Mouse (Mus musculus): ENCODE measurements around the gene Hspa1b.

DNA sequence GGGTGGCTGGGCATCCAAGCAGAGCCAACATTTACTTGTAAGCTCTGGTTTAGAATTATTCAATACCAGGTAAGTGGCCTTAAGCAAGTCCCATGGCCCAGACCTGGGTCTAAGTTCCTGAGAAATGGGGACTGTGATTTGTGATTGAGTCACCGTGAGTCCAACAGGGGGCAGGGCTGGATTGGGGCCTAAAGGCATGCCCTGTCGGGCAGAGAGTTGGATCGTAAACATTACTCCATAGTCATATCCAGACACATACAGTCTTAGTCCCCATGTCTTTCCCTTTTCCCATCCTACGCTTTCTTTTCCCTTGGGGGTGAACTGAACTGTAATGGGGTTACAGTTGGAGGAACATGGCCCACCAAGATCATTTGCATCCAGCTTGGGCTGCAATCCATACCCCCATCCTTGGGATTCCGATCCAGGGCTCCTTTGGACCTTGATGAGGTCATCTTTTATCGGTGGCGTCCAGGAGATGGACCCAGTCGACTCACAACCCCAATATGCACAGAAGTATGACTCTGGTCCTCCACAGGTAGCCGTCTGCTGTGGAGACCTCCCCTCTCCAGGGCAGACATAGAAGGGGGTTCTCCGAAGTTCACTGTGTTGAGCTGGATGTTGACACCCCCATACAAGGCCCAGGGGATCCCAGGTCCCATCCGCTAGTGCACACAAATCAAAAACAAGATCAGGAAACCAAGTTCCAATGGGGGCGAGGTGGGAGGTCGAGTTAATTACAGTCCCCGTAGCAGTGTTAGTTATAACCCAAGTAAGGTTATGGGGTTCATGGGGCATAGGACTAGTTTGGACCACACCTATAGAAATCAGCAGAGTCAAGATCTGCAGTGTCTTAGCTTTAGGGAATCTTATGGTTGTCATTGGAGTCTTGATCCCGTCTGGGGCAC is 39.7 kb upstream of the Hspa1b start:
- no peak for TF ChIP-seq MAX (IDR thresholded peaks at IDR 0.05; ENCODE audit: low read length)
- no peak for TF ChIP-seq SIN3A (IDR thresholded peaks at IDR 0.05; ENCODE audit: low read length)
